Comparison of ENCODE assay signal across 27 mouse cellular contexts in the genomic region with DNA sequence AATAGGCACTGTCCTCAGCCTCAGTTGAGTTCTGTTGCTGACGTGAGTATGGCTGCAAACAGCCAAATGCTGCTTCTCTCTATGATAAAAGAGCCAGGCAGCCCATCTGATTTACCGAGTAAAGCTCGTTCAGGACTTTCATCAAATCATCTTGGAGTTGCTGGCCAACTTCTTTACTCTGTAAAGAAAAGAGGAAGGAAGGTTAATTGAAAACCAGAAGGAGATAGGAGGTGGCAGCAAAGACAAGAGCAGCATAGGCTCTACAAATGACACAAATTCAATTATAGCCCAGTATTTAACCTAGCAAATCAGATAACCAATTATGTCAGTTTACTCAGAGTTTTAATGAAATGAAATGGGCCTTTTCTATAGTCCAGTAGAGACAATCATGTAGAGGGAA.
"Had no signal": no experiment of that assay in that cellular context is flagged by ENCODE, and none has a peak within 500 bp of the region (broad histone marks: within the 10 kb centered on the region; RNA-seq: fewer than 3 reads in every experiment).

No protein-coding gene starts in this region.

- H3K27me3 ChIP-seq: heart, embryonic 13.5 days; heart, embryonic 15.5 days; hindbrain, embryonic 13.5 days; hindbrain, embryonic 15.5 days; kidney, embryonic 15.5 days; limb, embryonic 13.5 days; limb, embryonic 15.5 days; liver, embryonic 13.5 days; liver, embryonic 15.5 days had no signal

- H3K27ac ChIP-seq: heart, adult 2 months; heart, embryonic 13.5 days; heart, embryonic 15.5 days; hindbrain, embryonic 13.5 days; hindbrain, embryonic 15.5 days; hindbrain, postnatal 0 days; kidney, embryonic 15.5 days; kidney, postnatal 0 days; left cerebral cortex, adult 2 months; limb, embryonic 13.5 days; limb, embryonic 15.5 days; liver, embryonic 13.5 days; liver, embryonic 15.5 days had no signal

- H3K4me2 ChIP-seq: heart, embryonic 11.5 days; heart, embryonic 13.5 days; heart, embryonic 15.5 days; hindbrain, embryonic 13.5 days; hindbrain, embryonic 15.5 days; kidney, embryonic 15.5 days; limb, embryonic 13.5 days; limb, embryonic 15.5 days; liver, embryonic 13.5 days; liver, embryonic 15.5 days had no signal

- H3K36me3 ChIP-seq: heart, embryonic 15.5 days; liver, embryonic 15.5 days had no signal

- H3K4me1 ChIP-seq: heart, embryonic 15.5 days; hindbrain, embryonic 13.5 days; hindbrain, embryonic 15.5 days; kidney, embryonic 15.5 days; limb, embryonic 13.5 days; limb, embryonic 15.5 days had no signal

- ATAC-seq: hindbrain, postnatal 0 days; intestine, embryonic 16.5 days had no signal

- H3K4me3 ChIP-seq: gastrocnemius, adult 2 months; heart, adult 2 months; heart, embryonic 13.5 days; heart, embryonic 15.5 days; hindbrain, embryonic 13.5 days; hindbrain, embryonic 15.5 days; kidney, embryonic 15.5 days; left cerebral cortex, adult 2 months; limb, embryonic 13.5 days; limb, embryonic 15.5 days; liver, embryonic 13.5 days; liver, embryonic 15.5 days had no signal

- H3K9ac ChIP-seq: heart, embryonic 13.5 days; heart, embryonic 15.5 days; hindbrain, embryonic 13.5 days; hindbrain, embryonic 15.5 days; kidney, embryonic 15.5 days; limb, embryonic 13.5 days; limb, embryonic 15.5 days; liver, embryonic 13.5 days; liver, embryonic 15.5 days had no signal

- DNase-seq: gastrocnemius, adult 2 months; gastrocnemius, postnatal 10 days; gastrocnemius, postnatal 25 days; heart, adult 11 months; heart, adult 2 months; heart, postnatal 14 days; heart, postnatal 36 days; kidney, adult 11 months; kidney, adult 2 months; kidney, adult 9 months; kidney, postnatal 14 days; kidney, postnatal 36 days; layer of hippocampus, adult 9-11 months; liver, embryonic 13.5 days had no signal

- H3K9me3 ChIP-seq: heart, embryonic 13.5 days; heart, embryonic 15.5 days; hindbrain, embryonic 13.5 days; hindbrain, embryonic 15.5 days; kidney, embryonic 15.5 days; limb, embryonic 13.5 days; limb, embryonic 15.5 days; liver, embryonic 13.5 days; liver, embryonic 15.5 days had no signal
